Mouse (Mus musculus): ENCODE measurements around the gene Slc25a43.

GRCm38 (mm10) chrX:36816368-36816899 lies 73.0 kb downstream of the Slc25a43 start:
- TF ChIP-seq GATA1 (IDR thresholded peaks at IDR 0.05; ENCODE audit: low read length) (no peak), TAL1 (IDR thresholded peaks at IDR 0.05; ENCODE audit: low read length) (no peak)

Measured in erythroblast, embryonic 14.5 days (primary cell).